Mouse (Mus musculus) midbrain, postnatal 0 days (tissue): ENCODE data around the gene 4632433K11Rik. TPM values are rescaled to one million over a fixed set of nuclear protein-coding genes. Genes with fewer than 3 reads are reported as not detected.
"Not testable (repeated sequence)": the region's sequence is repeated elsewhere in the genome, so short reads cannot be mapped to it uniquely, and the experiment has no call there.

Source experiments
- ATAC-seq: fragments of 200-750 bp; cut with Nextera tagmentation; 2 replicates; pipeline ENCODE4 v1.8.0; 2017; ENCODE audit warnings: moderate number of reproducible peaks, mild to moderate bottlenecking, moderate TSS enrichment, moderate library complexity; ENCODE audit not compliant: low FRiP score
- DNase-seq: peaks from one replicate; pipeline ENCODE4 v3.0.0-alpha.2; 2015; ENCODE audit warnings: low spot score
- H3K27ac ChIP-seq: fragments of 300-500 bp; sonication (generic); 2 replicates; pipeline ENCODE4 v1.5.1; 2014; ENCODE audit warnings: low read depth, mild to moderate bottlenecking, low read length, mixed read lengths
- H3K27me3 ChIP-seq: fragments of 300-500 bp; sonication (generic); 2 replicates; pipeline ENCODE4 v1.6.1; 2014; ENCODE audit warnings: low read length, control low read depth, mixed read lengths; ENCODE audit not compliant: insufficient read depth
- H3K36me3 ChIP-seq: fragments of 300-500 bp; sonication (generic); 2 replicates; pipeline ENCODE4 v1.6.1; 2014; ENCODE audit warnings: low read length, control low read depth, mixed read lengths; ENCODE audit not compliant: insufficient read depth
- H3K4me1 ChIP-seq: fragments of 300-500 bp; sonication (generic); 2 replicates; pipeline ENCODE4 v1.6.1; 2014; ENCODE audit warnings: mild to moderate bottlenecking, control low read depth, antibody characterized with exemption, low read length, mixed read lengths; ENCODE audit not compliant: insufficient read depth
- H3K4me2 ChIP-seq: fragments of 300-500 bp; sonication (generic); 2 replicates; pipeline ENCODE4 v1.6.1; 2014; ENCODE audit warnings: low read depth, mild to moderate bottlenecking, low read length, mixed read lengths; ENCODE audit not compliant: poor library complexity, severe bottlenecking
- H3K4me3 ChIP-seq: fragments of 300-500 bp; sonication (generic); 2 replicates; pipeline ENCODE4 v1.5.1; 2014; ENCODE audit warnings: low read depth, mild to moderate bottlenecking, low read length, moderate library complexity
- H3K9ac ChIP-seq: fragments of 300-500 bp; sonication (generic); replicated peaks from 2 replicates; pipeline ENCODE4 v1.6.1; 2014; ENCODE audit warnings: mild to moderate bottlenecking, low read length, moderate library complexity, mixed read lengths; ENCODE audit not compliant: poor library complexity, severe bottlenecking
- H3K9me3 ChIP-seq: fragments of 300-500 bp; sonication (generic); 2 replicates; pipeline ENCODE4 v1.6.1; 2016; ENCODE audit warnings: low read length, control low read depth
- CTCF ChIP-seq: IDR thresholded peaks from 2 replicates; pipeline ENCODE4 v1.5.1; 2016; ENCODE audit warnings: antibody characterized with exemption, mild to moderate bottlenecking
- WGBS: fragments of 180-500 bp; shearing (Covaris S2); extraction: QIAGEN DNeasy Blood & Tissue Kit; methylation state at CpG from one replicate; pipeline ENCODE4 v1.1.7; 2014; 5-methylcytosine and 5-hydroxymethylcytosine counted together
- polyA plus RNA-seq: library from polyadenylated mRNA; unstranded; fragments of >200 nt; fragmentation: Nextera tagmentation; extraction: Ambion mirVana; gene quantifications from 2 replicates; pipeline ENCODE4 v1.2.1, GENCODE M21; 2015
- total RNA-seq: library from RNA; depleted of rRNA; stranded (reverse); fragments of >200 nt; gene quantifications from 2 replicates; pipeline ENCODE4 v1.2.3, GENCODE M21; 2014

Gene 4632433K11Rik
- total and polyA plus RNA-seq, 2 experiments from 2014 or later, result not detected

DNA sequence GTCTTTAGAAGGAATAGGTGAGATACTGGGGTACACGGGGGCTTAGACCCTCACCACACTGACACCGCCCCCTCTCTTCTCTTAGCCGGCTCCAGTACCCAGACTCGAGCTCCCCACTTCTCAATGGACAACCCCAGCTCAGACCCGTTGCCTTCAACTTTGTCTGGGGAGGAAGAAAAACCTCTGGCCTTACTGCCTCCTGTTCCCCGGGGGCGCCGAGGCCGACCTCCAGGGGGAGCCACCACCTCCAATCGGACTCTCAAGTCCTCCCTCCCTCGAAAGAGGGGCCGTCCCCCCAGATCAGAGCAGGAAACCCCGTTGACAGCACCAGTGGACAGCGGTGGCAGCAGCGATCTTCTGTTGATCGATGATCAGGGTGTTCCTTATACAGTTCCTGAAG lies 16.6 kb upstream of the 4632433K11Rik start:
- no peaks in the 10 kb centered on the region for H3K27me3 ChIP-seq
- H3K4me2 ChIP-seq, result no peak overlapping the region
- peak; percentile 32; the same call in 1 of the 2 replicates for TF ChIP-seq CTCF
- peaks cover 5% of the 10 kb centered on the region for H3K36me3 ChIP-seq
- H3K9me3 ChIP-seq, result no peaks in the 10 kb centered on the region
- ATAC-seq (no peak), DNase-seq (no peak)
- H3K4me3 ChIP-seq, result no peak overlapping the region
- WGBS, result 89% methylated on average over 16 of the region's 16 CpGs
- H3K9ac ChIP-seq, result no peak overlapping the region
- no peak overlapping the region for H3K27ac ChIP-seq
- H3K4me1 ChIP-seq, result peaks cover 7% of the 10 kb centered on the region; the same call in 1 of the 2 replicates

- peaks cover under 1% of the 10 kb centered on the region; the same call in 1 of the 2 replicates for H3K36me3 ChIP-seq
- ATAC-seq, result no peak
- H3K4me3 ChIP-seq, result no peak overlapping the region
- H3K9me3 ChIP-seq, result no peaks in the 10 kb centered on the region
- H3K9ac ChIP-seq, result no peak overlapping the region
- no peak overlapping the region for H3K4me2 ChIP-seq
- H3K4me1 ChIP-seq, result peaks cover 7% of the 10 kb centered on the region; the same call in 1 of the 2 replicates
- H3K27me3 ChIP-seq, result no peaks in the 10 kb centered on the region
- H3K27ac ChIP-seq, result no peak overlapping the region
- DNase-seq, result no peak
- 98% methylated on average over 21 of the region's 21 CpGs for WGBS
- no peak for TF ChIP-seq CTCF
Measured at GRCm38 (mm10) chr7:5017931-5018330, 16.0 kb upstream of the 4632433K11Rik start.

DNA sequence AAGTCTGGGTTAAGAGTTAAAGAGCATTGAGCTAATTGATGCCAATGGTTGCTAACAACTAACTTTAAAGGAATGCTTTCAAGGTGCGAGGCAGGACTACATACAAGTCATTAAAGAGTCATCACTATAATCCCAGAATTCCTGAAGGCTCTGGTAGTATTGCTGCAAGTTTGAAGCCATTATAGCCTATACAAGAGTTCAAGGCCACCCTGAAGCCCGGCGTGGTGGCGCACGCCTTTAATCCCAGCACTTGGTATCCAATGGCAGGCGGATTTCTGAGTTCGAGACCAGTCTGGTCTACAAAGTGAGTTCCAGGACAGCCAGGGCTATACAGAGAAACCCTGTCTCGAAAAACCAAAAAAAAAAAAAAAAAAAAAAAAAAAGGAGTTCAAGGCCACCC lies 14.3 kb upstream of the 4632433K11Rik start:
- ATAC-seq, DNase-seq, H3K9ac ChIP-seq, H3K4me1 ChIP-seq, H3K9me3 ChIP-seq, H3K27me3 ChIP-seq: not testable (repeated sequence)
- Histone ChIP-seq H3K4me3 (peak overlapping the region; percentile 79), H3K4me2 (peak overlapping the region; percentile 91), H3K36me3 (peaks cover 17% of the 10 kb centered on the region; the same call in 1 of the 2 replicates), H3K27ac (peak overlapping the region; percentile 94)
- 28% methylated on average over 8 of the region's 8 CpGs for WGBS

DNA sequence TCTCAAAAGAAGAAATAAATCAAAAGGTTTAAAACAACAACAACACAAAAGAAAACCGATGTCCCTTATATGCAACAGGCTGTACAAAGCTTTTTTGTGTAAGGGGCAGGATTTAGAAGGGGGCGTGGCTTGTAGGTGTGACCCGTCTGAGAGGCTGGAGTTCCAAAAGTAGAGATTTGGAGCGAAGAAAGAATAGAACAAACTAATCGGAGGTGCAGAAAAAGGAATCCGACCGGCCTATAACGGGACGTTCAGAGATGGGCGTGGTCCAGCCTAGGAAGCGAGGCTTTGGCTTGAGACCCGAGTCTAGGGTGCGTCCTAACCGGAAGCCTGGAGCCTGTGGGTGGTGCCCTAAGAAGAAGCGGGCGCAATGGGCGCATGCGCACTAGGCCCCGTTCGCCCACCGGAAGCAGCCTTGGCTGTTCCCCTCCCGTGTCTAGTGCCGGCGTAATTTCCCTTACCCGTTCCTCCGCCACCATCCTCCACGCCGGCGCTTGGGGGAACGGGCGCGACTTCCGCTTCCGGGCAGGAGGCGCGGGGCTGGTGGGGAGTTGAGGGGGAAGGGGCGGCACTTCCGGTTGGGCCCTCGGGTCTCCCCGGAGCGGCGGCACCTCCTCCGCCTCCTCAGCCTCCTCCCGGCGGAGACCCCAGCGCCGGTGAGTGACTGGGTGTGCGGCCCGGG lies 13.8 kb upstream of the 4632433K11Rik start, which contains the start of the genes Zfp865 and Ccdc106:
TSS of gene Zfp865 (plus strand) at position 377 of the 682 bp plus-strand sequence.
TSS of gene Ccdc106 (plus strand) at position 554 of the 682 bp plus-strand sequence.
- no peak; the same call in 1 of the 2 replicates for TF ChIP-seq CTCF
- peaks cover 17% of the 10 kb centered on the region; the same call in 1 of the 2 replicates for H3K36me3 ChIP-seq
- H3K9ac ChIP-seq, result peak within 1 kb of the TSS; percentile 93
- no peaks in the 10 kb centered on the region for H3K27me3 ChIP-seq
- peak within 1 kb of the TSS; percentile 94 for H3K27ac ChIP-seq
- WGBS, result under 1% methylated on average over 46 of the region's 49 CpGs
- H3K4me1 ChIP-seq, result peaks cover 7% of the 10 kb centered on the region; the same call in 1 of the 2 replicates
- peak within 1 kb of the TSS; percentile 79 for H3K4me3 ChIP-seq
- peak; percentile 89 for ATAC-seq
- peak; percentile 100 for DNase-seq
- H3K4me2 ChIP-seq, result peak within 1 kb of the TSS; percentile 91
- no peaks in the 10 kb centered on the region for H3K9me3 ChIP-seq

DNA sequence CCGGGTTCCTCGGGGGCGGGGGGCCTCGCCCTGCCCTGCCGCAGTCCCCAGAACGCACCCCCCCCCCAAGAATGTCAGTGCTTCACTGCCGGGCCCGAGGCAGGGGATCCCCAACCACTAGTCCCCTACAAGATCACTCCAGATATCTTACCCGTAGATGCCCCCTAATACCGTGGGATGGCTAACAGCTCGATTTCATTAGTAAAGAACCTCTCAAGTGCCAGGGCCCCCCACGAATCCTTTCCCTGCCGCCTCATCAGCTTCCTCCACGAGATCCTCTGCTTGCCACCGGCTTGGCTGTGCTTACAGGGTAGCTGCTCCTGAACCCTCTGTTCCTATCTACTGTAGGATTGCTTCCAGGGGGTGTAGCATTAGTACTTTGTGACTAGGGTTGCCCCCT lies 13.2 kb upstream of the 4632433K11Rik start:
- no peaks in the 10 kb centered on the region for H3K27me3 ChIP-seq
- 0% methylated on average over 14 of the region's 15 CpGs for WGBS
- H3K9me3 ChIP-seq, result no peaks in the 10 kb centered on the region
- peaks cover 17% of the 10 kb centered on the region; the same call in 1 of the 2 replicates for H3K36me3 ChIP-seq
- no peak for TF ChIP-seq CTCF
- peaks cover 7% of the 10 kb centered on the region; the same call in 1 of the 2 replicates for H3K4me1 ChIP-seq
- DNase-seq (peak; percentile 11), ATAC-seq (peak; percentile 7; the same call in 1 of the 2 replicates)
- peak overlapping the region; percentile 93 for H3K9ac ChIP-seq
- peak overlapping the region; percentile 94 for H3K27ac ChIP-seq
- H3K4me3 ChIP-seq, result peak overlapping the region; percentile 79
- H3K4me2 ChIP-seq, result peak overlapping the region; percentile 91

GRCm38 (mm10) chr7:5021197-5021596 lies 12.7 kb upstream of the 4632433K11Rik start:
- Histone ChIP-seq H3K36me3 (peaks cover 17% of the 10 kb centered on the region; the same call in 1 of the 2 replicates), H3K4me3 (peak overlapping the region; percentile 79)
- no peak for ATAC-seq

More at GRCm38 (mm10) chr7:5021197-5021596, 12.7 kb upstream of the 4632433K11Rik start:
- H3K27ac ChIP-seq, result peak overlapping the region; percentile 94
- peaks cover 7% of the 10 kb centered on the region; the same call in 1 of the 2 replicates for H3K4me1 ChIP-seq
- H3K9me3 ChIP-seq, result no peaks in the 10 kb centered on the region
- 46% methylated on average over 5 of the region's 5 CpGs for WGBS
- peak overlapping the region; percentile 91 for H3K4me2 ChIP-seq
- no peak for TF ChIP-seq CTCF
- no peaks in the 10 kb centered on the region for H3K27me3 ChIP-seq
- DNase-seq, result no peak
- H3K9ac ChIP-seq, result peak overlapping the region; percentile 93
